Mouse (Mus musculus) embryonic facial prominence, embryonic 11.5 days (tissue): ENCODE data around the gene Smim4. TPM values are rescaled to one million over a fixed set of nuclear protein-coding genes. Genes with fewer than 3 reads are reported as not detected.

Experiments
- ATAC-seq: fragments of 200-750 bp; cut with Nextera tagmentation; replicated peaks from 2 replicates; pipeline ENCODE4 v1.8.0; 2017; ENCODE audit warnings: low read depth; ENCODE audit not compliant: insufficient number of reproducible peaks, low FRiP score, low TSS enrichment
- DNase-seq: peaks from one replicate; pipeline ENCODE4 v3.0.0-alpha.2; 2015; ENCODE audit warnings: low spot score
- H3K27ac ChIP-seq: fragments of 300-500 bp; sonication (generic); replicated peaks from 2 replicates; pipeline ENCODE4 v1.5.1; 2014; ENCODE audit warnings: mild to moderate bottlenecking, low read depth, low read length, control low read depth
- H3K27me3 ChIP-seq: fragments of 300-500 bp; sonication (generic); 2 replicates; pipeline ENCODE4 v1.6.1; 2014; ENCODE audit warnings: mild to moderate bottlenecking, low read length, moderate library complexity, mixed read lengths; ENCODE audit not compliant: control insufficient read depth, insufficient read depth
- H3K36me3 ChIP-seq: fragments of 300-500 bp; sonication (generic); replicated peaks from 2 replicates; pipeline ENCODE4 v1.6.1; 2014; ENCODE audit warnings: low read depth, mild to moderate bottlenecking, low read length, moderate library complexity, mixed read lengths; ENCODE audit not compliant: control insufficient read depth, insufficient read depth
- H3K4me1 ChIP-seq: fragments of 300-500 bp; sonication (generic); 2 replicates; pipeline ENCODE4 v1.6.1; 2014; ENCODE audit warnings: low read length, mixed read lengths; ENCODE audit not compliant: control insufficient read depth, insufficient read depth
- H3K4me2 ChIP-seq: fragments of 300-500 bp; sonication (generic); 2 replicates; pipeline ENCODE4 v1.6.1; 2014; ENCODE audit warnings: low read depth, mild to moderate bottlenecking, control low read depth, low read length, moderate library complexity
- H3K4me3 ChIP-seq: fragments of 300-500 bp; sonication (generic); 2 replicates; pipeline ENCODE4 v1.5.1; 2014; ENCODE audit warnings: low read depth, low read length, control low read depth
- H3K9ac ChIP-seq: fragments of 300-500 bp; sonication (generic); replicated peaks from 2 replicates; pipeline ENCODE4 v1.6.1; 2014; ENCODE audit warnings: mild to moderate bottlenecking, control low read depth, low read length
- H3K9me3 ChIP-seq: fragments of 300-500 bp; sonication (generic); replicated peaks from 2 replicates; pipeline ENCODE4 v1.6.1; 2016; ENCODE audit warnings: mild to moderate bottlenecking, low read length, inconsistent platforms, mixed read lengths; ENCODE audit not compliant: control insufficient read depth
- WGBS: fragments of 180-500 bp; shearing (Covaris S2); extraction: QIAGEN DNeasy Blood & Tissue Kit; methylation state at CpG from one replicate; pipeline ENCODE4 v1.1.7; 2014; 5-methylcytosine and 5-hydroxymethylcytosine counted together
- polyA plus RNA-seq: library from polyadenylated mRNA; unstranded; fragments of >200 nt; fragmentation: Nextera tagmentation; extraction: Ambion mirVana; gene quantifications from 2 replicates; pipeline ENCODE4 v1.2.1, GENCODE M21; 2014

The Smim4 gene
- polyA plus RNA-seq, 1 experiment from 2014 or later: 56.8 TPM

DNA sequence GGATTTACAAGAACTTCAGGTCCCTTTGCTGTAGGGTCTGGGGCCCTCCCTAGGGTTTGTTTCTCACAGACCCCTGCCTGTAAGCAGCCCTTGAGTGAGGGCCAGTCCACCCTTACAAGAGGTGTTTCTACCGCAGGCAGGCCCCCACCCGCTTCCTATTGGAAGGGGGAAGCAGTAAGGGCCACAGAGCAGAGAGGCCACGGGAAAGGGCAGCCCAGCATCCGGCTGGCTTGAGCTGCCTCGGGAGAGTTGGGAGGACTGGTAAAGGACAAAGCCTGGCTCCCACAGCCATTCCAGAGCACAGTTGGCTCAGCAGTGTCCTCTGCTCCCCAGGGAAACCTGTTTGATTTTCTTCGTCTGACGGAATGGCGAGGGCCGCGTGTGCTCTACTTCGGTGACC lies 9.0 kb upstream of the Smim4 start:
- DNase-seq: no peak
- H3K4me3 ChIP-seq: no peak overlapping the region
- H3K36me3 ChIP-seq: peaks cover 46% of the 10 kb centered on the region
- no peak overlapping the region for H3K4me2 ChIP-seq
- no peaks in the 10 kb centered on the region for H3K27me3 ChIP-seq
- no peaks in the 10 kb centered on the region; the same call in 1 of the 2 replicates for H3K4me1 ChIP-seq
- H3K27ac ChIP-seq: no peak overlapping the region; the same call in 1 of the 2 replicates
- no peaks in the 10 kb centered on the region for H3K9me3 ChIP-seq
- 82% methylated on average over 11 of the region's 11 CpGs for WGBS
- no peak overlapping the region for H3K9ac ChIP-seq
- no peak for ATAC-seq

DNA sequence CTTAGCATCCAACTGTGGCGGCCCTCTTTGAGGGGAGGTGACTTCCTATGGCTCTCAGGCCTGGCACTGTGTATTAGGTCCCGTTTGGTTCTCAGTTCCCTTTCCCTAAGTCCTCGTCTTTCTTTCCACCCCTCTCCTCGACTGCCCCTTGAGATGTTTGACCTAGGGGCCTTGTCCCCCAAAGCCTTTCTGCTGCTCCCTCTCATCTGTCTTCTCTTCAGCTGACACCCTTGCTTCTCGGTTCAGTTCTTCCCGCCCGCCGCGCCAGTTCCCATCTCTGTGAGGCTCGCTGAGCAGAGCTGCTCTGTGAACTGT lies 8.5 kb upstream of the Smim4 start:
- H3K4me2 ChIP-seq: no peak overlapping the region
- DNase-seq (no peak), ATAC-seq (no peak)
- H3K9ac ChIP-seq: no peak overlapping the region
- WGBS: 83% methylated on average over 10 of the region's 10 CpGs
- H3K36me3 ChIP-seq: peaks cover 46% of the 10 kb centered on the region
- H3K9me3 ChIP-seq: no peaks in the 10 kb centered on the region
- H3K27me3 ChIP-seq: no peaks in the 10 kb centered on the region
- no peaks in the 10 kb centered on the region; the same call in 1 of the 2 replicates for H3K4me1 ChIP-seq
- H3K4me3 ChIP-seq: no peak overlapping the region
- H3K27ac ChIP-seq: no peak overlapping the region

DNA sequence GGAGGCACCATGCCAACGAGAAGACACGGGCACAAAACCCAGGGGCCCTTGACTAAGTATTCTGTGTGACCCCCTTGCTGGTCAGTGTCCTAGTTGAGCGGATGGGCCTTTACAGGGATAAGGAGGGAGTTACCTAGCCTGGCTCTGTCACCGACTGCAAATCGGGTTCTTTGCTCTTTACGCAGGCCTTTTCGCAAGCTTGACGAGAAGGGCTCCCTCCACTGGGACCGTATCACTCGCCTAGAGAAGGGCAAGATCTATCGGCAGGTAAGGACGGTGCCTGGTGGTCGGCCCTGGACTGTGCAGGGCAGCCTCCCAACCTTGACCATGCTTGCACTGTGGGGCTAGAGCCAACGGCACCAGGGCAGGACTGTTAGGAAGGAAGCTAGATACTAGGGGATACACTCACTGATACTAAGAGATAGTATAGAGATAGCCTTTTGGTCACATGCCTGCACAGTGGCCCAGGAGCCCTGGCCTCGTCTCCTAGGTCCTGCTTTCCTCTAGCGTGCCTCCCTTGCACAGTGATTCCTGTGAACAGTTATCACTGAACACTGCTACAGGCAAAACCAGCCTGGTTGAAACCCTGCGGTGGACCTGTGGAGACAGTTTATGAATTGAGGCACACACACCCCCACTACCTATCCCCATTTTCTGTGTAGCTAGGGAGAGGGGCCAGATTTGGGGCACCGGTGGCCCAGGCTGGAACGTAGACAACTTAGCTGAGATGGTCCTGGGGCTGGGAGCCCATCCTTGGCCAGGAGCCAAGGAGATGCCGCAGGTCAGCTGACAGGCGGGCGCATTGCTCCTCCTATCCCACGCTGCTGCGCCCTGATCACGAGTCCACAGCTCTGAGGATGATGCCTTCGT lies 7.9 kb upstream of the Smim4 start:
- WGBS: 93% methylated on average over 26 of the region's 26 CpGs
- H3K36me3 ChIP-seq: peaks cover 43% of the 10 kb centered on the region

DNA sequence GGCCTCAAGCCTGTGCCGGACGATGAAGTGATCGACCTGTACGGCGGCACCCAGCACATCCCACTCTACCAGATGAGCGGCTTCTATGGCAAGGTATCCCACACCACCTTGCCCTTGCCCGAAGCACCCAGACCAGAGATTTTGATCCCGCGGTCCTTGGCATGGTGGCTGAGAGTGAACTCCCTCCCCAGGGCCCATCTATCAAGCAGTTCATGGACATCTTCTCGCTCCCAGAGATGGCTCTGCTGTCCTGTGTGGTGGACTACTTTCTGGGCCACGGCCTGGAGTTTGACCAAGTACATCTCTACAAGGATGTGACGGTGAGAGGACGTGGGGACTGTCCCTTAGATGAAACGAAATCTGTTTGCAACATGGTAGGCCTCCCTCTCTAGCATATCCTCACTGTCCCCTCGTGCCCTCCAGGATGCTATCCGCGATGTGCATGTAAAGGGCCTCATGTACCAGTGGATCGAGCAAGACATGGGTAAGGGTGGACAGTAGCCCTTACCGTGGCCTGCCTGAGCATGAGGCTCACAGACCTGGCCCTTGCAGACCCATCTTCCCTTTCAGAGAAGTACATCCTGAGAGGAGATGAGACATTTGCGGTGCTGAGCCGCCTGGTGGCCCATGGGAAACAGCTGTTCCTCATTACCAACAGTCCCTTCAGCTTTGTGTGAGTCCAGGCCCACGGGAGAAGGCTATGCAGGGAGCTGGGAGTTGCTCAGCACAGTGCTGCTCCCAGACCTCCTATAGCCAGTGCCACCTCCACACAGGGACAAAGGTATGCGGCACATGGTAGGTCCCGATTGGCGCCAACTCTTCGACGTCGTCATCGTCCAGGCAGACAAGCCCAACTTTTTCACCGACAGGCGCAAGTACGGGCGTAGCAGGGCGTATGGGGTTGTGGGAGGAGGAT lies 7.0 kb upstream of the Smim4 start:
- ATAC-seq (no peak), DNase-seq (no peak)
- no peaks in the 10 kb centered on the region for H3K9me3 ChIP-seq
- no peaks in the 10 kb centered on the region for H3K27me3 ChIP-seq
- no peak overlapping the region for H3K9ac ChIP-seq
- H3K4me1 ChIP-seq: no peaks in the 10 kb centered on the region; the same call in 1 of the 2 replicates
- H3K36me3 ChIP-seq: peaks cover 40% of the 10 kb centered on the region
- WGBS: 90% methylated on average over 34 of the region's 34 CpGs
- no peak overlapping the region for H3K4me3 ChIP-seq
- no peak overlapping the region for H3K27ac ChIP-seq
- no peak overlapping the region for H3K4me2 ChIP-seq

More for the DNA sequence above, 7.9 kb upstream of the Smim4 start:
- H3K9ac ChIP-seq: no peak overlapping the region
- no peak for DNase-seq
- no peak overlapping the region for H3K4me2 ChIP-seq
- H3K27me3 ChIP-seq: no peaks in the 10 kb centered on the region
- no peaks in the 10 kb centered on the region; the same call in 1 of the 2 replicates for H3K4me1 ChIP-seq
- H3K4me3 ChIP-seq: no peak overlapping the region
- no peaks in the 10 kb centered on the region for H3K9me3 ChIP-seq
- no peak overlapping the region for H3K27ac ChIP-seq
- no peak for ATAC-seq

- Histone ChIP-seq H3K27me3 (no peaks in the 10 kb centered on the region), H3K4me1 (no peaks in the 10 kb centered on the region; the same call in 1 of the 2 replicates), H3K4me2 (no peak overlapping the region), H3K27ac (no peak overlapping the region), H3K9me3 (no peaks in the 10 kb centered on the region), H3K4me3 (no peak overlapping the region), H3K9ac (no peak overlapping the region), H3K36me3 (peaks cover 29% of the 10 kb centered on the region)
- ATAC-seq: no peak
- no peak for DNase-seq
- 87% methylated on average over 25 of the region's 25 CpGs for WGBS
Observed at GRCm38 (mm10) chr14:31134015-31135000, 5.6 kb upstream of the Smim4 start.

DNA sequence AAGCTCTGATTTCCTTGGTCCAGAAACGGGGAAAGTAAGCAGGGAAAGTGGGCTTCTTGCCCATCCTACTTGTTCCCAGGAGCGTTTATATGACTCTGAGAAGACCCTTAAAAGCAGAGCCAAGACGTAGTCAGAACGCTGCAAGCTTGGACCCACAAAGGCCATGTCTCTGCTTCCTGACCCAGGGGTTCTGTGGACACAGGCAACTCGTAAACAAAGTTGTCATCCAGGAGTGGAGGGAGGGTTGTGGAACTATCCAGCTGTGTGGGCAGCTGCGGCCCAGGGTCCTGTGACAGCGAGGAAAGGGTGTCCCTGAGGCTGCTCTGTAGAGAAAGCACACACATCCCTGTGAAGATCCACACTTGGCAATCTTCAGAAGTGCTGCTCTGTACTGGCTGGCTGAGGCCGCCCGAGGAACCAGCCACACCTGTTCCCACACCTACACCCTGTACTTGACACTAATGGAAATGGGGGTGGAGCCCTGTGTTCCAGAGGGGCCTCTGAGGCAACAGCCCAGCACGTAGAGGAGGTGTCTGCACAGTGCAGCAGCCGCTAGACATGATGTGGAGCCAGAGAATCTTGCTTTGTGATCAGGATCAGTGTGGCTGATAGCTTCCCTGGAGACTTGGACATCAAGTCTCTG lies 4.4 kb upstream of the Smim4 start:
- H3K27me3 ChIP-seq: no peaks in the 10 kb centered on the region
- 79% methylated on average over 11 of the region's 11 CpGs for WGBS
- no peak overlapping the region for H3K9ac ChIP-seq
- H3K9me3 ChIP-seq: no peaks in the 10 kb centered on the region
- no peak overlapping the region; the same call in 1 of the 2 replicates for H3K4me3 ChIP-seq
- peak overlapping the region; percentile 73 for H3K4me2 ChIP-seq
- no peak overlapping the region for H3K27ac ChIP-seq
- no peaks in the 10 kb centered on the region; the same call in 1 of the 2 replicates for H3K4me1 ChIP-seq
- DNase-seq: peak; percentile 27
- peaks cover 21% of the 10 kb centered on the region for H3K36me3 ChIP-seq
- ATAC-seq: no peak

DNA sequence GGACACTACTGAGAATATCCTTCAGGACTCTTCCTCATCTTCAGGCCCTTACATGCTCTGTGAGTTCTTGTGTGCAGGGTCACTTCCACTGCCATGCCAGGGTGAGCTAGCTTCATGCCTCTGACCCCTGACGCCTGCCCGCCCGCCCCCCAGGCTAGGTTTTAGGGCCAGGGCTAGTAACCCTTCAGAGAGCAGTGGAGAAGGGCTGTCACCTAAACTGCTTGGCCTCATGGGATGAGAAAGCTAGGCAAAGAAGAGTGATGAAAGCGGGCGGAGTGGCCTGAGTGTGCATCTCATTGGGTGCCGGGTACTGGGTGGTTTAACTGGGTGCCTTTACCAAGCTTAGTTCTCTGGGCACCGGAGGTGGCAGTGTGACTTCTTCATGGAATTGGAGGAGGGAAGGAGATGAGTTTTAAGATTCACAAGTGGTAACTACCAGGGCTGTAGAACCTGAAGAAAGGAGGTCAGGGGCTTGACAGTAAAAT lies 3.8 kb upstream of the Smim4 start:
- DNase-seq (no peak), ATAC-seq (no peak)
- Histone ChIP-seq H3K9me3 (no peaks in the 10 kb centered on the region), H3K9ac (peak overlapping the region; percentile 95), H3K4me3 (peak overlapping the region; percentile 99), H3K4me1 (no peaks in the 10 kb centered on the region; the same call in 1 of the 2 replicates), H3K27ac (no peak overlapping the region), H3K36me3 (peaks cover 15% of the 10 kb centered on the region), H3K27me3 (no peaks in the 10 kb centered on the region), H3K4me2 (peak overlapping the region; percentile 73)
- WGBS: 83% methylated on average over 7 of the region's 7 CpGs
